Mouse (Mus musculus): ENCODE measurements around the gene Tex2. TPM values are rescaled to one million over a fixed set of nuclear protein-coding genes. Genes with fewer than 3 reads are reported as not detected.
"Not testable (repeated sequence)": the region's sequence is repeated elsewhere in the genome, so short reads cannot be mapped to it uniquely, and the experiment has no call there.

Tex2 gene
- total RNA-seq, 2 experiments from 2014 or later, result 40.1 to 42.1 TPM

GRCm38 (mm10) chr11:106623629-106624028 is 10.4 kb upstream of the Tex2 start:
- DNase-seq, result no peak
- intact Hi-C loops (cut with DNase I), result no loop called here

- DNase-seq, result no peak
- intact Hi-C loops (cut with DNase I), result no loop called here
Observed at GRCm38 (mm10) chr11:106622056-106622455, 8.8 kb upstream of the Tex2 start.

GRCm38 (mm10) chr11:106618768-106619167 is 5.5 kb upstream of the Tex2 start:
- not testable (repeated sequence) for DNase-seq
- intact Hi-C loops (cut with DNase I), result loop anchor here (10.0 kb wide), 1 partner anchor 344 kb away; the partner anchor contains the start of genes Smarcd2 and Tcam1

- intact Hi-C loops (cut with DNase I), result loop anchor here (10.0 kb wide), 1 partner anchor 343 kb away; the partner anchor contains the start of genes Smarcd2 and Tcam1
- DNase-seq, result no peak
Observed at GRCm38 (mm10) chr11:106617821-106618580, 4.8 kb upstream of the Tex2 start.

- intact Hi-C loops (cut with DNase I), result loop anchor here (2.0 to 10.0 kb wide), 2 partner anchors 115 to 341 kb away; partner anchors contain the start of genes Smarcd2 and Tcam1
Observed at GRCm38 (mm10) chr11:106615561-106615960, 2.3 kb upstream of the Tex2 start.

GRCm38 (mm10) chr11:106614339-106614645 is 1.1 kb upstream of the Tex2 start:
- DNase-seq, result peak in 1 of 2 experiments; percentile 34
- intact Hi-C loops (cut with DNase I), result loop anchor here (2.0 to 10.0 kb wide), 3 partner anchors 92 to 339 kb away; partner anchors contain the start of genes Smarcd2 and Tcam1

More at GRCm38 (mm10) chr11:106615561-106615960, 2.3 kb upstream of the Tex2 start:
- DNase-seq, result no peak

- peak in 1 of 2 experiments; percentile 22 for DNase-seq
- intact Hi-C loops (cut with DNase I), result loop anchor here (2.0 to 10.0 kb wide), 3 partner anchors 91 to 339 kb away; partner anchors contain the start of genes Smarcd2 and Tcam1
Observed at GRCm38 (mm10) chr11:106613638-106614338, 565 bp upstream of the Tex2 start.

GRCm38 (mm10) chr11:106612209-106612960 is 838 bp downstream of the Tex2 start:
- DNase-seq, result peak; percentile 45 to 58
- intact Hi-C loops (cut with DNase I), result loop anchor here (5.0 to 10.0 kb wide), 2 partner anchors 90 to 338 kb away; partner anchors contain the start of genes Smarcd2 and Tcam1

- intact Hi-C loops (cut with DNase I), result loop anchor here (5.0 to 10.0 kb wide), 2 partner anchors 87 to 335 kb away; partner anchors contain the start of genes Smarcd2 and Tcam1
- no peak for DNase-seq
Observed at GRCm38 (mm10) chr11:106609731-106610130, 3.5 kb downstream of the Tex2 start.

GRCm38 (mm10) chr11:106607316-106607715 is 5.9 kb downstream of the Tex2 start:
- no peak for DNase-seq
- intact Hi-C loops (cut with DNase I), result no loop called here

- no peak for DNase-seq
- intact Hi-C loops (cut with DNase I), result no loop called here
Observed at GRCm38 (mm10) chr11:106606042-106606441, 7.2 kb downstream of the Tex2 start.

- intact Hi-C loops (cut with DNase I), result loop anchor here (2.0 kb wide), 1 partner anchor 16 kb away; no protein-coding TSS in a partner anchor
- no peak for DNase-seq
Observed at GRCm38 (mm10) chr11:106603230-106603629, 10.0 kb downstream of the Tex2 start.

GRCm38 (mm10) chr11:106600124-106600523 is 13.1 kb downstream of the Tex2 start:
- intact Hi-C loops (cut with DNase I), result no loop called here
- no peak for DNase-seq

GRCm38 (mm10) chr11:106599345-106599744 is 13.9 kb downstream of the Tex2 start:
- intact Hi-C loops (cut with DNase I), result no loop called here
- no peak for DNase-seq

GRCm38 (mm10) chr11:106598339-106598738 is 14.9 kb downstream of the Tex2 start:
- intact Hi-C loops (cut with DNase I), result no loop called here
- DNase-seq, result no peak

- DNase-seq, result no peak
Observed at GRCm38 (mm10) chr11:106597737-106598330, 15.4 kb downstream of the Tex2 start.

GRCm38 (mm10) chr11:106591183-106591582 is 22.0 kb downstream of the Tex2 start:
- DNase-seq, result no peak
- intact Hi-C loops (cut with DNase I), result no loop called here

More at GRCm38 (mm10) chr11:106597737-106598330, 15.4 kb downstream of the Tex2 start:
- intact Hi-C loops (cut with DNase I), result no loop called here

- no peak for DNase-seq
- intact Hi-C loops (cut with DNase I), result no loop called here
Observed at GRCm38 (mm10) chr11:106590143-106590542, 23.1 kb downstream of the Tex2 start.

GRCm38 (mm10) chr11:106588781-106589180 is 24.4 kb downstream of the Tex2 start:
- DNase-seq, result no peak
- intact Hi-C loops (cut with DNase I), result no loop called here
